Comparison of ENCODE assay signal across 10 mouse cellular contexts in the genomic region with DNA sequence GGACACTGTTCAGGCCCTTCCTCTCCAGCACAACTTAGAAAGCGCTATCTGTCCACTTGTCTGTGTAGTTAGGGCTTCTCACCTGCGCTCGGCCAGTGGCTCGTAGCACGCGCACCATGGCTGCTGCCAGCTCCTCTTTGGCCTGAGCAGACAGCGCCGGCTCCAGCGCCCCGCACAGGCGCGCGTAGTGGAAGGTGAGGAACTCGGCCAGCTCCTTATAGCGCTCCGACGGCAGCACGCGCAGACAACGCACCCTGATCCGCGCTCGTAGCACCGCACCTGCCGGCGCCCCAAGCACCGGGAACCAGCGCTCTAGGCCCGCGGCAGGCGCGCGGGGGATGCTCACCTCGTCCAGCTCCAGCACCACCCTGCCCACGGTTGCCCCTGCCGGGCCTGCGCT. TPM values are rescaled to one million over a fixed set of nuclear protein-coding genes. Genes with fewer than 3 reads are reported as not detected.
DNase-seq lines count a peak whose midpoint lies in the region; ATAC-seq and TF ChIP-seq lines count a peak whose summit lies in the region.
"Had no signal": no experiment of that assay in that cellular context is flagged by ENCODE, and none has a peak within 500 bp of the region (broad histone marks: within the 10 kb centered on the region; RNA-seq: fewer than 3 reads in every experiment).

No protein-coding gene starts in this region.

- H3K4me1 ChIP-seq in neural tube, embryonic 11.5 days (ENCODE audit: control insufficient read depth, insufficient read depth, low read length) = peaks cover 6% of the 10 kb centered on the region
- peaks cover 15% of the 10 kb centered on the region for H3K4me1 ChIP-seq in heart, embryonic 15.5 days (replicated peaks)
- H3K4me1 ChIP-seq in liver, embryonic 13.5 days (replicated peaks) = peaks cover 22% of the 10 kb centered on the region

- WGBS in neural tube, embryonic 11.5 days = 3% methylated on average over 33 of the region's 37 CpGs
- WGBS in heart, embryonic 15.5 days = 12% methylated on average over 37 of the region's 37 CpGs
- WGBS in liver, embryonic 13.5 days (ENCODE audit: insufficient replicate concordance) = 67% methylated on average over 37 of the region's 37 CpGs

- no peak for DNase-seq in neural tube, embryonic 11.5 days (ENCODE audit: low spot score)
- DNase-seq in neural tube, embryonic 10.5 days (ENCODE audit: extremely low spot score, low spot score) = no peak
- DNase-seq in liver, embryonic 13.5 days = no peak
- DNase-seq in testis, postnatal 10 days (ENCODE audit: low spot score) = peak; percentile 42
- no peak for DNase-seq in cerebellum, adult 18-20 months
- no peak for DNase-seq in layer of hippocampus, adult 2 months (ENCODE audit: low spot score in 2 of 2)
- DNase-seq: kidney, postnatal 14 days; thymus, postnatal 14 days had no signal

- H3K9me3 ChIP-seq in neural tube, embryonic 11.5 days (ENCODE audit: control insufficient read depth, low read length) = no peaks in the 10 kb centered on the region
- H3K9me3 ChIP-seq in heart, embryonic 15.5 days (replicated peaks) = no peaks in the 10 kb centered on the region
- no peaks in the 10 kb centered on the region for H3K9me3 ChIP-seq in liver, embryonic 13.5 days (replicated peaks)

- no peaks in the 10 kb centered on the region for H3K36me3 ChIP-seq in neural tube, embryonic 11.5 days (ENCODE audit: control insufficient read depth, insufficient read depth, low read length)
- H3K36me3 ChIP-seq in heart, embryonic 15.5 days = no peaks in the 10 kb centered on the region
- no peaks in the 10 kb centered on the region for H3K36me3 ChIP-seq in liver, embryonic 13.5 days

- peak overlapping the region; percentile 18 for H3K4me3 ChIP-seq in neural tube, embryonic 11.5 days (ENCODE audit: low read depth, low read length)
- H3K4me3 ChIP-seq in heart, embryonic 15.5 days = peak overlapping the region; percentile 39
- peak overlapping the region; percentile 18 for H3K4me3 ChIP-seq in liver, embryonic 13.5 days (replicated peaks)
- no peak overlapping the region for H3K4me3 ChIP-seq in layer of hippocampus, adult 2 months

- no peak overlapping the region for H3K27ac ChIP-seq in neural tube, embryonic 11.5 days (ENCODE audit: low read depth, low read length)
- no peak overlapping the region for H3K27ac ChIP-seq in heart, embryonic 15.5 days
- no peak overlapping the region for H3K27ac ChIP-seq in liver, embryonic 13.5 days
- no peak overlapping the region for H3K27ac ChIP-seq in layer of hippocampus, adult 2 months

- no peak for ATAC-seq in neural tube, embryonic 11.5 days (ENCODE audit: insufficient read depth, low FRiP score, low TSS enrichment)
- ATAC-seq in heart, embryonic 15.5 days (replicated peaks; ENCODE audit: insufficient number of reproducible peaks, insufficient read depth, low FRiP score, low read depth) = no peak
- ATAC-seq in liver, embryonic 13.5 days (ENCODE audit: low read depth) = no peak

- no peak overlapping the region for H3K9ac ChIP-seq in neural tube, embryonic 11.5 days (ENCODE audit: low read length)
- H3K9ac ChIP-seq in heart, embryonic 15.5 days = no peak overlapping the region
- H3K9ac ChIP-seq in liver, embryonic 13.5 days = no peak overlapping the region

- H3K4me2 ChIP-seq in neural tube, embryonic 11.5 days (ENCODE audit: low read depth) = peak overlapping the region; percentile 24; the same call in 1 of the 2 replicates
- H3K4me2 ChIP-seq in heart, embryonic 15.5 days = peak overlapping the region; percentile 69
- H3K4me2 ChIP-seq in liver, embryonic 13.5 days = peak overlapping the region; percentile 49

- no peak for TF ChIP-seq CTCF in layer of hippocampus, adult 2 months (conservative IDR thresholded peaks at IDR 0.05)

- peaks cover 69% of the 10 kb centered on the region for H3K27me3 ChIP-seq in neural tube, embryonic 11.5 days (ENCODE audit: control insufficient read depth, insufficient read depth, low read length)
- H3K27me3 ChIP-seq in heart, embryonic 15.5 days = peaks cover 87% of the 10 kb centered on the region
- peaks cover 46% of the 10 kb centered on the region for H3K27me3 ChIP-seq in liver, embryonic 13.5 days

RNA-seq across cellular contexts. Expression of gene Wiz, which starts 7.0 kb away (rescaled TPM):
- 43.8 and 47.2 TPM in 2 replicates for polyA plus RNA-seq in neural tube, embryonic 11.5 days (2014; fragmentation: Nextera tagmentation; extraction: Ambion mirVana)
- polyA plus RNA-seq in heart, embryonic 15.5 days (2015; fragmentation: Nextera tagmentation; extraction: Ambion mirVana) = 13.1 and 16.9 TPM in 2 replicates
- polyA plus RNA-seq in liver, embryonic 13.5 days (2015; fragmentation: Nextera tagmentation; extraction: Ambion mirVana) = 5.8 and 6.8 TPM in 2 replicates
- total RNA-seq in layer of hippocampus, adult 2 months (2021) = 10 to 100 TPM; 55.0 to 57.2 TPM

RNA-seq across cellular contexts. Expression of gene Rasal3, which starts 7.1 kb away (rescaled TPM):
- polyA plus RNA-seq in neural tube, embryonic 11.5 days (2014; fragmentation: Nextera tagmentation; extraction: Ambion mirVana) = 0.42 and 0.82 TPM in 2 replicates
- 1.9 and 10.0 TPM in 2 replicates for polyA plus RNA-seq in heart, embryonic 15.5 days (2015; fragmentation: Nextera tagmentation; extraction: Ambion mirVana)
- polyA plus RNA-seq in liver, embryonic 13.5 days (2015; fragmentation: Nextera tagmentation; extraction: Ambion mirVana) = 3.5 and 3.6 TPM in 2 replicates
- total RNA-seq in layer of hippocampus, adult 2 months (2021) = 1 to 10 TPM; 2.9 to 4.6 TPM

RNA-seq across cellular contexts. Expression of gene Pglyrp2, which starts 27.7 kb away (rescaled TPM):
- polyA plus RNA-seq in neural tube, embryonic 11.5 days (2014; fragmentation: Nextera tagmentation; extraction: Ambion mirVana) = not detected in 2 replicates
- 0.30 and 2.2 TPM in 2 replicates for polyA plus RNA-seq in heart, embryonic 15.5 days (2015; fragmentation: Nextera tagmentation; extraction: Ambion mirVana)
- polyA plus RNA-seq in liver, embryonic 13.5 days (2015; fragmentation: Nextera tagmentation; extraction: Ambion mirVana) = 2.3 and 2.6 TPM in 2 replicates
- not detected for total RNA-seq in layer of hippocampus, adult 2 months (2021)

RNA-seq across cellular contexts. Expression of gene Akap8l, which starts 45.9 kb away (rescaled TPM):
- 73.2 and 81.3 TPM in 2 replicates for polyA plus RNA-seq in neural tube, embryonic 11.5 days (2014; fragmentation: Nextera tagmentation; extraction: Ambion mirVana)
- 88.1 and 98.5 TPM in 2 replicates for polyA plus RNA-seq in heart, embryonic 15.5 days (2015; fragmentation: Nextera tagmentation; extraction: Ambion mirVana)
- 35.4 and 36.9 TPM in 2 replicates for polyA plus RNA-seq in liver, embryonic 13.5 days (2015; fragmentation: Nextera tagmentation; extraction: Ambion mirVana)
- total RNA-seq in layer of hippocampus, adult 2 months (2021) = 100 to 1,000 TPM; 220 to 238 TPM

RNA-seq across cellular contexts. Expression of gene Cyp4f39, which starts 56.3 kb away (rescaled TPM):
- 0.53 and 0.74 TPM in 2 replicates for polyA plus RNA-seq in neural tube, embryonic 11.5 days (2014; fragmentation: Nextera tagmentation; extraction: Ambion mirVana)
- polyA plus RNA-seq in heart, embryonic 15.5 days (2015; fragmentation: Nextera tagmentation; extraction: Ambion mirVana) = 0.49 and 0.58 TPM in 2 replicates
- 0.46 and 1.0 TPM in 2 replicates for polyA plus RNA-seq in liver, embryonic 13.5 days (2015; fragmentation: Nextera tagmentation; extraction: Ambion mirVana)
- total RNA-seq in layer of hippocampus, adult 2 months (2021) = not detected
- total RNA-seq: neutrophil, adult 5-6 weeks had no signal
